Mouse (Mus musculus) neural tube, embryonic 11.5 days (tissue): ENCODE measurements around the gene Gm17728. TPM values are rescaled to one million over a fixed set of nuclear protein-coding genes. Genes with fewer than 3 reads are reported as not detected.

Experiments
- ATAC-seq: fragments of 200-750 bp; cut with Nextera tagmentation; 2 replicates; pipeline ENCODE4 v1.8.0; 2017; ENCODE audit warnings: moderate number of reproducible peaks, mild to moderate bottlenecking, moderate TSS enrichment, moderate library complexity; ENCODE audit not compliant: insufficient read depth, low FRiP score, low TSS enrichment
- DNase-seq: peaks from one replicate; pipeline ENCODE4 v3.0.0-alpha.2; 2015; ENCODE audit warnings: low spot score
- H3K27ac ChIP-seq: fragments of 300-500 bp; sonication (generic); 2 replicates; pipeline ENCODE4 v1.5.1; 2014; ENCODE audit warnings: low read depth, mild to moderate bottlenecking, low read length
- H3K27me3 ChIP-seq: fragments of 300-500 bp; sonication (generic); 2 replicates; pipeline ENCODE4 v1.6.1; 2014; ENCODE audit warnings: mild to moderate bottlenecking, low read length, mixed read lengths; ENCODE audit not compliant: control insufficient read depth, insufficient read depth
- H3K36me3 ChIP-seq: fragments of 300-500 bp; sonication (generic); 2 replicates; pipeline ENCODE4 v1.6.1; 2014; ENCODE audit warnings: mild to moderate bottlenecking, low read length, moderate library complexity, mixed read lengths; ENCODE audit not compliant: control insufficient read depth, insufficient read depth
- H3K4me1 ChIP-seq: fragments of 300-500 bp; sonication (generic); 2 replicates; pipeline ENCODE4 v1.6.1; 2014; ENCODE audit warnings: low read length, mixed read lengths; ENCODE audit not compliant: control insufficient read depth, insufficient read depth
- H3K4me2 ChIP-seq: fragments of 300-500 bp; sonication (generic); 2 replicates; pipeline ENCODE4 v1.6.1; 2014; ENCODE audit warnings: low read depth, mild to moderate bottlenecking, moderate library complexity
- H3K4me3 ChIP-seq: fragments of 300-500 bp; sonication (generic); 2 replicates; pipeline ENCODE4 v1.5.1; 2014; ENCODE audit warnings: low read depth, low read length
- H3K9ac ChIP-seq: fragments of 300-500 bp; sonication (generic); 2 replicates; pipeline ENCODE4 v1.6.1; 2014; ENCODE audit warnings: mild to moderate bottlenecking, low read length
- H3K9me3 ChIP-seq: fragments of 300-500 bp; sonication (generic); 2 replicates; pipeline ENCODE4 v1.6.1; 2016; ENCODE audit warnings: low read length; ENCODE audit not compliant: control insufficient read depth
- WGBS: fragments of 180-500 bp; shearing (Covaris S2); extraction: QIAGEN DNeasy Blood & Tissue Kit; methylation state at CpG from one replicate; pipeline ENCODE4 v1.1.7; 2014; 5-methylcytosine and 5-hydroxymethylcytosine counted together
- polyA plus RNA-seq: library from polyadenylated mRNA; unstranded; fragments of >200 nt; fragmentation: Nextera tagmentation; extraction: Ambion mirVana; gene quantifications from 2 replicates; pipeline ENCODE4 v1.2.1, GENCODE M21; 2014

Gm17728 gene
- polyA plus RNA-seq, 1 experiment from 2014 or later = not detected

- WGBS = 90% methylated on average over 2 of the region's 2 CpGs
- no peak for DNase-seq
- Histone ChIP-seq H3K27me3 (no peaks in the 10 kb centered on the region), H3K27ac (no peak overlapping the region), H3K9ac (no peak overlapping the region), H3K4me1 (no peaks in the 10 kb centered on the region), H3K36me3 (no peaks in the 10 kb centered on the region), H3K4me2 (no peak overlapping the region), H3K9me3 (no peaks in the 10 kb centered on the region), H3K4me3 (no peak overlapping the region)
- ATAC-seq = no peak
These were observed 39.0 kb downstream of the Gm17728 start for GRCm38 (mm10) chr17:9460904-9461303.

Other genes with a start within 250 kb of the Gm17728 start
- not detected in 2 replicates for gene Pabpc6, start 247.7 kb downstream of the Gm17728 start, polyA plus RNA-seq